8 mouse cellular contexts compared by ENCODE assay signal in genomic region chr7:127243870-127244657, GRCm38 (mm10). TPM values are rescaled to one million over a fixed set of nuclear protein-coding genes. Genes with fewer than 3 reads are reported as not detected.
DNase-seq lines count a peak whose midpoint lies in the region; ATAC-seq and TF ChIP-seq lines count a peak whose summit lies in the region.

Gene Zfp771, plus strand, starts transcription at chr7:127244274.

- H3K4me3 ChIP-seq in gastrocnemius, adult 2 months: peak within 1 kb of the TSS; percentile 79
- peak within 1 kb of the TSS; percentile 76 for H3K4me3 ChIP-seq in hindbrain, postnatal 0 days (ENCODE audit: low read length)
- H3K4me3 ChIP-seq in megakaryocyte, embryonic 14.5 days (replicated peaks): peak within 1 kb of the TSS; percentile 96

- H3K27ac ChIP-seq in gastrocnemius, adult 2 months: peak within 1 kb of the TSS; percentile 94
- peak within 1 kb of the TSS; percentile 94 for H3K27ac ChIP-seq in hindbrain, postnatal 0 days

- H3K4me2 ChIP-seq in hindbrain, postnatal 0 days (ENCODE audit: low read depth, low read length): peak within 1 kb of the TSS; percentile 81

- peaks cover 14% of the 10 kb centered on the region for H3K4me1 ChIP-seq in hindbrain, postnatal 0 days (ENCODE audit: insufficient read depth, low read length)
- H3K4me1 ChIP-seq in megakaryocyte, embryonic 14.5 days: peaks cover 47% of the 10 kb centered on the region

- intact Hi-C loops in gastrocnemius, adult 2 months (cut with DNase I): no loop called here

- H3K27me3 ChIP-seq in hindbrain, postnatal 0 days (ENCODE audit: insufficient read depth, low read length): no peaks in the 10 kb centered on the region
- H3K27me3 ChIP-seq in megakaryocyte, embryonic 14.5 days (replicated peaks): no peaks in the 10 kb centered on the region

- peak; percentile 17; the same call in 1 of the 2 replicates for TF ChIP-seq CTCF in gastrocnemius, adult 2 months (IDR thresholded peaks at IDR 0.05)
- TF ChIP-seq CTCF in hindbrain, postnatal 0 days (IDR thresholded peaks at IDR 0.05; ENCODE audit: low read depth): no peak

- no peaks in the 10 kb centered on the region for H3K9me3 ChIP-seq in hindbrain, postnatal 0 days (ENCODE audit: low read length)
- H3K9me3 ChIP-seq in megakaryocyte, embryonic 14.5 days: peaks cover 5% of the 10 kb centered on the region; the same call in 1 of the 2 replicates

- ATAC-seq in hindbrain, postnatal 0 days: peak; percentile 97

- peak within 1 kb of the TSS; percentile 84 for H3K9ac ChIP-seq in hindbrain, postnatal 0 days (replicated peaks; ENCODE audit: low read length)

- DNase-seq in WW6 (ENCODE audit: low read depth, low spot score): peak; percentile 79
- DNase-seq in cerebellum, postnatal 4 days (ENCODE audit: low spot score in 2 of 2): peak; percentile 78 to 93
- peak; percentile 99 for DNase-seq in gastrocnemius, adult 2 months
- DNase-seq in hindbrain, postnatal 0 days (ENCODE audit: low spot score): peak; percentile 97
- DNase-seq in left cerebral cortex, adult 8-10 months (ENCODE audit: low spot score in 2 of 2): peak; percentile 79 to 94
- DNase-seq in right cerebral cortex, postnatal 10 days (ENCODE audit: low spot score in 2 of 2): peak; percentile 96
- peak; percentile 92 for DNase-seq in urinary bladder, postnatal 25 days (ENCODE audit: low spot score)

- WGBS in hindbrain, postnatal 0 days: under 1% methylated on average over 53 of the region's 56 CpGs

- H3K36me3 ChIP-seq in hindbrain, postnatal 0 days (ENCODE audit: insufficient read depth, low read length): peaks cover 3% of the 10 kb centered on the region; the same call in 1 of the 2 replicates
- peaks cover 37% of the 10 kb centered on the region for H3K36me3 ChIP-seq in megakaryocyte, embryonic 14.5 days (replicated peaks; ENCODE audit: low read length)

RNA-seq across cellular contexts. Expression of gene Zfp771, which starts in this region (rescaled TPM):
- 10 to 100 TPM; 17.6 to 17.7 TPM for total RNA-seq in gastrocnemius, adult 2 months (2021)
- 101 and 108 TPM in 2 replicates for total RNA-seq in hindbrain, postnatal 0 days (2014; rRNA removed)
- polyA plus RNA-seq in hindbrain, postnatal 0 days (2015; fragmentation: Nextera tagmentation; extraction: Ambion mirVana): 89.0 and 89.2 TPM in 2 replicates
- 10 to 100 TPM; 49.5 to 55.5 (median 53.6) TPM for total RNA-seq in left cerebral cortex, adult 8-10 months (2022)
- 85.4 and 270 TPM in 2 replicates for polyA plus RNA-seq in megakaryocyte, embryonic 14.5 days (2012; ENCODE audit: insufficient read depth, low replicate concordance)

Comparison
In these comparisons a context has a peak if more than half of its experiments do, and no peak if none do; other contexts are left out.
1. Peak in every context shown above with its lines: DNase-seq, ATAC-seq, H3K4me3 ChIP-seq and H3K27ac ChIP-seq.